Mouse (Mus musculus): ENCODE results near the gene Map4k5. TPM values are rescaled to one million over a fixed set of nuclear protein-coding genes. Genes with fewer than 3 reads are reported as not detected.

The Map4k5 gene
- polyA plus RNA-seq, 2 experiments, result 34.3 to 50.4 TPM

GRCm38 (mm10) chr12:69812986-69813385, 80.0 kb downstream of the Map4k5 start:
- no peak for ATAC-seq (ENCODE audit: low FRiP score, low read depth)
- peaks cover 82% of the 10 kb centered on the region for H3K36me3 ChIP-seq (ENCODE audit: control insufficient read depth, insufficient read depth, low read length)
- H3K4me1 ChIP-seq (ENCODE audit: control insufficient read depth, insufficient read depth, low read length), result no peaks in the 10 kb centered on the region
- TF ChIP-seq POLR2A (IDR thresholded peaks at IDR 0.05; ENCODE audit: borderline replicate concordance, extremely low read depth, insufficient read depth, insufficient read length), result no peak
- no peak overlapping the region for H3K9ac ChIP-seq (ENCODE audit: low read depth, low read length, severe bottlenecking)
- 82% methylated on average over 3 of the region's 3 CpGs for WGBS
- H3K4me3 ChIP-seq (replicated peaks; ENCODE audit: low read length), result no peak overlapping the region
- no peak overlapping the region for H3K27ac ChIP-seq (replicated peaks; ENCODE audit: low read depth, low read length)
- H3K27me3 ChIP-seq (ENCODE audit: control insufficient read depth, insufficient read depth, low read length), result no peaks in the 10 kb centered on the region
- no peaks in the 10 kb centered on the region for H3K9me3 ChIP-seq (ENCODE audit: control insufficient read depth, low read length)
- no peak overlapping the region for H3K4me2 ChIP-seq (replicated peaks; ENCODE audit: low read depth, low read length, severe bottlenecking)
- no peak for DNase-seq (ENCODE audit: low spot score)

GRCm38 (mm10) chr12:69811976-69812375, 81.0 kb downstream of the Map4k5 start:
- H3K36me3 ChIP-seq (ENCODE audit: control insufficient read depth, insufficient read depth, low read length), result peaks cover 81% of the 10 kb centered on the region
- no peak overlapping the region for H3K27ac ChIP-seq (replicated peaks; ENCODE audit: low read depth, low read length)
- ATAC-seq (ENCODE audit: low FRiP score, low read depth) (no peak), DNase-seq (ENCODE audit: low spot score) (no peak)
- no peaks in the 10 kb centered on the region for H3K4me1 ChIP-seq (ENCODE audit: control insufficient read depth, insufficient read depth, low read length)
- TF ChIP-seq POLR2A (IDR thresholded peaks at IDR 0.05; ENCODE audit: borderline replicate concordance, extremely low read depth, insufficient read depth, insufficient read length), result no peak
- no peaks in the 10 kb centered on the region for H3K27me3 ChIP-seq (ENCODE audit: control insufficient read depth, insufficient read depth, low read length)
- no peak overlapping the region for H3K4me2 ChIP-seq (replicated peaks; ENCODE audit: low read depth, low read length, severe bottlenecking)
- H3K9ac ChIP-seq (ENCODE audit: low read depth, low read length, severe bottlenecking), result no peak overlapping the region
- 34% methylated on average over 1 of the region's 1 CpGs for WGBS
- no peaks in the 10 kb centered on the region for H3K9me3 ChIP-seq (ENCODE audit: control insufficient read depth, low read length)
- H3K4me3 ChIP-seq (replicated peaks; ENCODE audit: low read length), result no peak overlapping the region

- Histone ChIP-seq H3K4me3 (replicated peaks; ENCODE audit: low read length) (no peak overlapping the region), H3K27ac (replicated peaks; ENCODE audit: low read depth, low read length) (no peak overlapping the region), H3K27me3 (ENCODE audit: control insufficient read depth, insufficient read depth, low read length) (no peaks in the 10 kb centered on the region), H3K4me2 (replicated peaks; ENCODE audit: low read depth, low read length, severe bottlenecking) (no peak overlapping the region), H3K9me3 (ENCODE audit: control insufficient read depth, low read length) (no peaks in the 10 kb centered on the region), H3K4me1 (ENCODE audit: control insufficient read depth, insufficient read depth, low read length) (no peaks in the 10 kb centered on the region), H3K36me3 (ENCODE audit: control insufficient read depth, insufficient read depth, low read length) (peaks cover 76% of the 10 kb centered on the region), H3K9ac (ENCODE audit: low read depth, low read length, severe bottlenecking) (no peak overlapping the region)
- WGBS, result 81% methylated on average over 3 of the region's 3 CpGs
- DNase-seq (ENCODE audit: low spot score), result peak; percentile 11
- no peak for TF ChIP-seq POLR2A (IDR thresholded peaks at IDR 0.05; ENCODE audit: borderline replicate concordance, extremely low read depth, insufficient read depth, insufficient read length)
- no peak for ATAC-seq (ENCODE audit: low FRiP score, low read depth)
Observed at GRCm38 (mm10) chr12:69809439-69809838, 83.6 kb downstream of the Map4k5 start.

GRCm38 (mm10) chr12:69807399-69807985, 85.5 kb downstream of the Map4k5 start:
- ATAC-seq (ENCODE audit: low FRiP score, low read depth) (no peak), DNase-seq (ENCODE audit: low spot score) (no peak)
- no peak overlapping the region for H3K9ac ChIP-seq (ENCODE audit: low read depth, low read length, severe bottlenecking)
- no peak for TF ChIP-seq POLR2A (IDR thresholded peaks at IDR 0.05; ENCODE audit: borderline replicate concordance, extremely low read depth, insufficient read depth, insufficient read length)
- H3K9me3 ChIP-seq (ENCODE audit: control insufficient read depth, low read length), result no peaks in the 10 kb centered on the region
- no peak overlapping the region for H3K27ac ChIP-seq (replicated peaks; ENCODE audit: low read depth, low read length)
- WGBS, result 59% methylated on average over 11 of the region's 11 CpGs
- H3K36me3 ChIP-seq (ENCODE audit: control insufficient read depth, insufficient read depth, low read length), result peaks cover 70% of the 10 kb centered on the region
- H3K4me2 ChIP-seq (replicated peaks; ENCODE audit: low read depth, low read length, severe bottlenecking), result no peak overlapping the region
- H3K4me1 ChIP-seq (ENCODE audit: control insufficient read depth, insufficient read depth, low read length), result no peaks in the 10 kb centered on the region
- H3K27me3 ChIP-seq (ENCODE audit: control insufficient read depth, insufficient read depth, low read length), result no peaks in the 10 kb centered on the region
- no peak overlapping the region for H3K4me3 ChIP-seq (replicated peaks; ENCODE audit: low read length)

- TF ChIP-seq POLR2A (IDR thresholded peaks at IDR 0.05; ENCODE audit: borderline replicate concordance, extremely low read depth, insufficient read depth, insufficient read length), result no peak
- Histone ChIP-seq H3K4me1 (ENCODE audit: control insufficient read depth, insufficient read depth, low read length) (no peaks in the 10 kb centered on the region), H3K4me3 (replicated peaks; ENCODE audit: low read length) (no peak overlapping the region), H3K36me3 (ENCODE audit: control insufficient read depth, insufficient read depth, low read length) (peaks cover 62% of the 10 kb centered on the region), H3K9ac (ENCODE audit: low read depth, low read length, severe bottlenecking) (no peak overlapping the region), H3K4me2 (replicated peaks; ENCODE audit: low read depth, low read length, severe bottlenecking) (no peak overlapping the region), H3K27ac (replicated peaks; ENCODE audit: low read depth, low read length) (no peak overlapping the region), H3K9me3 (ENCODE audit: control insufficient read depth, low read length) (no peaks in the 10 kb centered on the region), H3K27me3 (ENCODE audit: control insufficient read depth, insufficient read depth, low read length) (no peaks in the 10 kb centered on the region)
- ATAC-seq (ENCODE audit: low FRiP score, low read depth), result no peak
- DNase-seq (ENCODE audit: low spot score), result no peak
- 81% methylated on average over 6 of the region's 6 CpGs for WGBS
Observed at GRCm38 (mm10) chr12:69805148-69805547, 87.9 kb downstream of the Map4k5 start.
